Mouse (Mus musculus): ENCODE measurements at regions not wholly inside any gene's neighbourhood (a gene's known extent, or its start where the extent isn't known, plus 50 kb on each side); places are given as distances from the start of the nearest gene placed in this dataset.

- peak; percentile 72 for DNase-seq (ENCODE audit: low spot score)
These were observed 337.9 kb upstream of the Noct start for GRCm38 (mm10) chr3:50886336-50886735.

- DNase-seq (ENCODE audit: low spot score) = peak; percentile 89
These were observed 337.2 kb upstream of the Noct start for GRCm38 (mm10) chr3:50887002-50887401.

- DNase-seq (ENCODE audit: low spot score) = no peak
These were observed 335.6 kb upstream of the Noct start for GRCm38 (mm10) chr3:50888571-50889210.

- no peak for DNase-seq (ENCODE audit: low spot score)
These were observed 333.7 kb upstream of the Noct start for GRCm38 (mm10) chr3:50890537-50890936.

- DNase-seq (ENCODE audit: low spot score) = no peak
These were observed 326.1 kb upstream of the Noct start for GRCm38 (mm10) chr3:50898179-50898578.

- DNase-seq (ENCODE audit: low spot score) = no peak
These were observed 324.4 kb upstream of the Noct start for GRCm38 (mm10) chr3:50899830-50900350.

- DNase-seq (ENCODE audit: low spot score) = no peak
These were observed 323.7 kb upstream of the Noct start for GRCm38 (mm10) chr3:50900566-50900965.

- DNase-seq (ENCODE audit: low spot score) = no peak
These were observed 322.9 kb upstream of the Noct start for GRCm38 (mm10) chr3:50901321-50901720.

GRCm38 (mm10) chr3:50902933-50903332 lies 321.3 kb upstream of the Noct start:
- DNase-seq (ENCODE audit: low spot score) = peak; percentile 81

GRCm38 (mm10) chr3:50904716-50905116 lies 319.5 kb upstream of the Noct start:
- peak; percentile 11 for DNase-seq (ENCODE audit: low spot score)

GRCm38 (mm10) chr3:50905274-50905992 lies 318.8 kb upstream of the Noct start:
- peak; percentile 32 for DNase-seq (ENCODE audit: low spot score)

GRCm38 (mm10) chr3:50905993-50906831 lies 318.0 kb upstream of the Noct start:
- DNase-seq (ENCODE audit: low spot score) = peak; percentile 90

- DNase-seq (ENCODE audit: low spot score) = no peak
These were observed 311.2 kb upstream of the Noct start for GRCm38 (mm10) chr3:50912980-50913518.

GRCm38 (mm10) chr3:50914866-50915365 lies 309.3 kb upstream of the Noct start:
- DNase-seq (ENCODE audit: low spot score) = no peak

- no peak for DNase-seq (ENCODE audit: low spot score)
These were observed 307.9 kb upstream of the Noct start for GRCm38 (mm10) chr3:50916305-50916854.

GRCm38 (mm10) chr3:50922347-50922746 lies 301.9 kb upstream of the Noct start:
- DNase-seq (ENCODE audit: low spot score) = no peak

GRCm38 (mm10) chr3:50922832-50923231 lies 301.4 kb upstream of the Noct start:
- no peak for DNase-seq (ENCODE audit: low spot score)

GRCm38 (mm10) chr3:50923327-50923726 lies 300.9 kb upstream of the Noct start:
- no peak for DNase-seq (ENCODE audit: low spot score)

GRCm38 (mm10) chr3:50927318-50927717 lies 296.9 kb upstream of the Noct start:
- DNase-seq (ENCODE audit: low spot score) = no peak

- DNase-seq (ENCODE audit: low spot score) = no peak
These were observed 295.2 kb upstream of the Noct start for GRCm38 (mm10) chr3:50929013-50929412.

Data from thymus, postnatal 0 days (tissue).